Mouse (Mus musculus) liver, embryonic 14.5 days (tissue): ENCODE data around the gene Fars2.

Experiments
- CTCF ChIP-seq: IDR thresholded peaks from 2 replicates; pipeline ENCODE4 v1.5.1; 2016; ENCODE audit warnings: antibody characterized with exemption, low read depth, control low read depth
- EP300 ChIP-seq: IDR thresholded peaks from 2 replicates; pipeline ENCODE4 v1.6.1; 2016; ENCODE audit warnings: antibody characterized with exemption, low read depth

DNA sequence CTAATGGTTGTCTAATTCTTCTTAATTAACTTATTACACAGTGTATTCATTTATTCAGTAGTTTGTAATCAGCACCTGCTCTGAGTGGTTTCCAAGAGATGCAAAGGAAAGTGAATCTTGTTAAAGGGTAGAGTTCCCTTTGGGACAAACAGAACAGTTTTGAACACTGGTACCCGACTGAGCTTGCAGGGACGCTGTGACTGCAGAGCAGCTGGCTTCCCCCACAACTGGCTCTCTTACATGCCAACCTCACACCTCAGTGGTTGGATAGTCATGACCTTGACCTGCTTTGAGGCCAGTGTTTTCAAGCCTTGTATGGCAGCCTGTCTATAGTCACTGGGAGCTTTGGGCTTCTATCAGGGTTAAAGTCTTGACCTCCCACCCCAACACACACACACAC, 156.3 kb downstream of the Fars2 start:
- TF ChIP-seq EP300, result no peak
- no peak for TF ChIP-seq CTCF
